ENCODE assay signal across 17 mouse cellular contexts in the genomic region with DNA sequence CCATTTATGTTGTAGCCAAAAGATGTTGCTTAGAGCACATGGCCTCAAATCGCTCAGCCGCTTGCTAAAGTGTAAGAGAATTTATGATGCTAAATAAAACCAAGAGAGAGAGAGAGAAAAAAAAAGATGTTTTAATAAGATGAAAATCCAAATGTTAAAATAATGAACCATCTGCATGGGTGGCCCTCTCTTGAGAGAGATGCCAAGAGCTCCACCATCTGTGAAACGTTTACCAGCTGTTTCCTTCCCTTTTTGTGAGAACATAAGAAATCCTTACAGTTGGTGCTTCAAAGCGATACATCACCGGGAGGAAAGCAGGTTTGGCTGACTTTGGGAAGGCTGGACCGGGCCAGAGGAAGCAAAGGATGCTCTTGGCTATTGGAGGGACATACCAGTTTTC. TPM values are rescaled to one million over a fixed set of nuclear protein-coding genes. Genes with fewer than 3 reads are reported as not detected.
DNase-seq lines count a peak whose midpoint lies in the region; ATAC-seq and TF ChIP-seq lines count a peak whose summit lies in the region.
"Had no signal": no experiment of that assay in that cellular context is flagged by ENCODE, and none has a peak within 500 bp of the region (broad histone marks: within the 10 kb centered on the region; RNA-seq: fewer than 3 reads in every experiment).

No protein-coding gene starts in this region.

- H3K36me3 ChIP-seq in lung, embryonic 14.5 days (ENCODE audit: insufficient read depth), result no peaks in the 10 kb centered on the region
- H3K36me3 ChIP-seq: embryonic facial prominence, embryonic 13.5 days; heart, embryonic 15.5 days; midbrain, embryonic 15.5 days had no signal

- no peak overlapping the region for H3K4me2 ChIP-seq in lung, embryonic 14.5 days
- H3K4me2 ChIP-seq: embryonic facial prominence, embryonic 13.5 days; heart, embryonic 15.5 days; midbrain, embryonic 15.5 days had no signal

- H3K9ac ChIP-seq in lung, embryonic 14.5 days, result no peak overlapping the region
- H3K9ac ChIP-seq: embryonic facial prominence, embryonic 13.5 days; heart, embryonic 15.5 days; midbrain, embryonic 15.5 days had no signal

- peak overlapping the region; percentile 58; the same call in 1 of the 2 replicates for H3K27ac ChIP-seq in lung, embryonic 14.5 days (ENCODE audit: low read depth)
- H3K27ac ChIP-seq: embryonic facial prominence, embryonic 13.5 days; gastrocnemius, adult 2 months; heart, embryonic 15.5 days; midbrain, embryonic 15.5 days had no signal

- H3K27me3 ChIP-seq in lung, embryonic 14.5 days (ENCODE audit: insufficient read depth, low read length), result no peaks in the 10 kb centered on the region
- H3K27me3 ChIP-seq: CH12.LX; embryonic facial prominence, embryonic 13.5 days; heart, embryonic 15.5 days; midbrain, embryonic 15.5 days had no signal

- no peak overlapping the region for H3K4me3 ChIP-seq in lung, embryonic 14.5 days (ENCODE audit: low read depth, low read length)
- H3K4me3 ChIP-seq: embryonic facial prominence, embryonic 13.5 days; gastrocnemius, adult 2 months; heart, embryonic 15.5 days; midbrain, embryonic 15.5 days had no signal

- TF ChIP-seq CTCF in lung, embryonic 14.5 days (IDR thresholded peaks at IDR 0.05; ENCODE audit: low read depth), result no peak

- DNase-seq in lung, embryonic 14.5 days, result peak; percentile 85
- DNase-seq in lung, adult 18-20 months, result no peak
- DNase-seq in layer of hippocampus, adult 9-10 months (ENCODE audit: low spot score), result peak; percentile 78
- DNase-seq in right cerebral cortex, adult 2 months (ENCODE audit: low spot score in 2 of 2), result peak; percentile 72 to 73
- DNase-seq in natural killer cell, adult 2 months (ENCODE audit: low spot score in 2 of 2), result no peak
- DNase-seq in cerebellum, adult 11 months, result no peak
- DNase-seq in cerebellum, adult 18-20 months, result no peak
- DNase-seq: adrenal gland, postnatal 10 days; cerebellum, adult 11-12 months; gastrocnemius, adult 2 months had no signal

- ATAC-seq in lung, embryonic 14.5 days (ENCODE audit: insufficient read depth), result peak; percentile 73
- peak; percentile 78 for ATAC-seq in frontal cortex, adult (ENCODE audit: low TSS enrichment)
- ATAC-seq: lung, postnatal 0 days; midbrain, embryonic 15.5 days had no signal

- no peaks in the 10 kb centered on the region for H3K9me3 ChIP-seq in lung, embryonic 14.5 days (ENCODE audit: low read depth, low read length)
- H3K9me3 ChIP-seq: embryonic facial prominence, embryonic 13.5 days; heart, embryonic 15.5 days; midbrain, embryonic 15.5 days had no signal

- H3K4me1 ChIP-seq in lung, embryonic 14.5 days (ENCODE audit: insufficient read depth), result peaks cover 20% of the 10 kb centered on the region; the same call in 1 of the 2 replicates
- H3K4me1 ChIP-seq: heart, embryonic 15.5 days had no signal

- 32% methylated on average over 6 of the region's 6 CpGs for WGBS in lung, embryonic 14.5 days

RNA-seq across cellular contexts. Expression of a gene that starts 12.6 kb away (rescaled TPM):
- polyA plus RNA-seq in lung, embryonic 14.5 days (2014; fragmentation: Nextera tagmentation; extraction: Ambion mirVana), result not detected in 2 replicates
- polyA plus RNA-seq: embryonic facial prominence, embryonic 13.5 days; heart, embryonic 15.5 days; intestine, embryonic 14.5 days; lung, postnatal 0 days; midbrain, embryonic 15.5 days had no signal

RNA-seq across cellular contexts. Expression of a gene that starts 32.6 kb away (rescaled TPM):
- polyA plus RNA-seq in lung, embryonic 14.5 days (2014; fragmentation: Nextera tagmentation; extraction: Ambion mirVana), result 7.9 and 8.9 TPM in 2 replicates

Comparison
In these comparisons a context has a peak if more than half of its experiments do, and no peak if none do; other contexts are left out.
1. DNase-seq: peak in lung, embryonic 14.5 days (single experiment), layer of hippocampus, adult 9-10 months (single experiment) and right cerebral cortex, adult 2 months (2 of 2); none in lung, adult 18-20 months (0 of 2), natural killer cell, adult 2 months (0 of 2), cerebellum, adult 11 months (single experiment) and cerebellum, adult 18-20 months (0 of 2).